Mouse (Mus musculus) MEL (cell line): Measurements from ENCODE around the gene Tbcd. TPM values are rescaled to one million over a fixed set of nuclear protein-coding genes. Genes with fewer than 3 reads are reported as not detected.

ENCODE experiments used
- DNase-seq: peaks from one replicate; pipeline ENCODE4 v3.0.0; 2011; ENCODE audit warnings: low read depth, low spot score
- H3K27ac ChIP-seq: 2 replicates; pipeline ENCODE4 v1.5.1; 2012; ENCODE audit warnings: low read depth, mild to moderate bottlenecking, control low read depth, low read length, moderate library complexity; ENCODE audit not compliant: control insufficient read depth
- H3K27me3 ChIP-seq, 2 experiments: fragments of 150-350 bp in 1 of 2; sonication (generic) in 1 of 2; 2 replicates each; pipeline ENCODE4 v1.6.1; 2012; ENCODE audit warnings: low read length in 2 of 2, mild to moderate bottlenecking in 2 of 2, improper control_type of control experiment in 1 of 2, moderate library complexity in 1 of 2; ENCODE audit not compliant: insufficient read depth in 2 of 2, control insufficient read depth in 1 of 2
- H3K36me3 ChIP-seq, 2 experiments: 2 replicates each; pipeline ENCODE4 v1.6.1; 2012 to 2014; ENCODE audit warnings: low read length in 2 of 2, improper control_type of control experiment in 1 of 2, inconsistent platforms in 1 of 2, mild to moderate bottlenecking in 1 of 2; ENCODE audit not compliant: insufficient read depth in 2 of 2, control insufficient read depth in 1 of 2
- H3K4me1 ChIP-seq, 2 experiments: fragments of 150-350 bp in 1 of 2; sonication (generic) in 1 of 2; 2 replicates each; pipeline ENCODE4 v1.6.1; 2012; ENCODE audit warnings: low read length in 2 of 2, improper control_type of control experiment in 1 of 2, mild to moderate bottlenecking in 1 of 2; ENCODE audit not compliant: insufficient read depth in 2 of 2, control insufficient read depth in 1 of 2
- H3K4me3 ChIP-seq, 2 experiments: fragments of 150-350 bp in 1 of 2; sonication (generic) in 1 of 2; 2 replicates each; pipeline ENCODE4 v1.5.1; 2012; ENCODE audit warnings: low read depth in 2 of 2, low read length in 2 of 2, mild to moderate bottlenecking in 2 of 2, moderate library complexity in 2 of 2, control low read depth in 1 of 2, improper control_type of control experiment in 1 of 2; ENCODE audit not compliant: control insufficient read depth in 1 of 2, insufficient read depth in 1 of 2
- H3K79me2 ChIP-seq: 2 replicates; pipeline ENCODE4 v1.6.1; 2012; ENCODE audit warnings: mild to moderate bottlenecking, low read length, moderate library complexity; ENCODE audit not compliant: control insufficient read depth, poor library complexity, insufficient read depth
- H3K9ac ChIP-seq: 2 replicates; pipeline ENCODE4 v1.6.1; 2012; ENCODE audit warnings: low read depth, mild to moderate bottlenecking, control low read depth, low read length, moderate library complexity; ENCODE audit not compliant: control insufficient read depth, poor library complexity, severe bottlenecking
- H3K9me3 ChIP-seq: fragments of 150-350 bp; sonication (generic); replicated peaks from 2 replicates; pipeline ENCODE4 v1.6.1; 2012; ENCODE audit warnings: mild to moderate bottlenecking, low read length, improper control_type of control experiment, moderate library complexity; ENCODE audit not compliant: insufficient read depth
- CHD1 ChIP-seq: IDR thresholded peaks from 2 replicates; pipeline ENCODE4 v1.6.1; 2012; ENCODE audit warnings: low read depth, mild to moderate bottlenecking, inconsistent platforms, low read length, improper control_type of control experiment
- EP300 ChIP-seq, 2 experiments: IDR thresholded peaks; 2 replicates each; pipeline ENCODE4 v1.6.1; 2011; ENCODE audit warnings: improper control_type of control experiment in 2 of 2, low read length in 2 of 2, low read depth in 1 of 2, mild to moderate bottlenecking in 1 of 2
- ETS1 ChIP-seq: IDR thresholded peaks from 2 replicates; pipeline ENCODE4 v1.6.1; 2012; ENCODE audit warnings: low read depth, mild to moderate bottlenecking, inconsistent platforms, low read length, improper control_type of control experiment, moderate library complexity
- GABPA ChIP-seq: IDR thresholded peaks from 2 replicates; pipeline ENCODE4 v1.6.1; 2012; ENCODE audit warnings: low read depth, mild to moderate bottlenecking, inconsistent platforms, low read length, improper control_type of control experiment, moderate library complexity
- MEF2A ChIP-seq: IDR thresholded peaks from 2 replicates; pipeline ENCODE4 v1.6.1; 2014; ENCODE audit warnings: low read depth, mild to moderate bottlenecking, inconsistent platforms, low read length, improper control_type of control experiment; ENCODE audit not compliant: poor library complexity, insufficient replicate concordance, severe bottlenecking; ENCODE audit errors: extremely low read depth
- MXI1 ChIP-seq: IDR thresholded peaks from 2 replicates; pipeline ENCODE4 v1.6.1; 2011; ENCODE audit warnings: mild to moderate bottlenecking, low read depth, low read length, improper control_type of control experiment
- MYC ChIP-seq: IDR thresholded peaks from 2 replicates; pipeline ENCODE4 v1.6.1; 2011; ENCODE audit warnings: low read depth, mild to moderate bottlenecking, low read length, improper control_type of control experiment, moderate library complexity
- NELFE ChIP-seq: IDR thresholded peaks from 2 replicates; pipeline ENCODE4 v1.6.1; 2011; ENCODE audit warnings: low read depth, low read length, improper control_type of control experiment
- NRF1 ChIP-seq: IDR thresholded peaks from 2 replicates; pipeline ENCODE4 v1.6.1; 2014; ENCODE audit warnings: low read depth, mild to moderate bottlenecking, inconsistent platforms, low read length, improper control_type of control experiment, moderate library complexity; ENCODE audit not compliant: poor library complexity, insufficient read depth, severe bottlenecking
- POLR2AphosphoS5 ChIP-seq: IDR thresholded peaks from 2 replicates; pipeline ENCODE4 v1.6.1; 2012; ENCODE audit warnings: low read depth, borderline replicate concordance, mild to moderate bottlenecking, inconsistent platforms, low read length, moderate library complexity, mixed read lengths
- SIN3A ChIP-seq: IDR thresholded peaks from 2 replicates; pipeline ENCODE4 v1.6.1; 2012; ENCODE audit warnings: low read length, improper control_type of control experiment, inconsistent platforms
- TAL1 ChIP-seq: IDR thresholded peaks from 2 replicates; pipeline ENCODE4 v1.6.1; 2012; ENCODE audit warnings: mild to moderate bottlenecking, inconsistent platforms, low read length, moderate library complexity, mixed read lengths
- TCF12 ChIP-seq: IDR thresholded peaks from 2 replicates; pipeline ENCODE4 v1.6.1; 2014; ENCODE audit warnings: low read depth, mild to moderate bottlenecking, inconsistent platforms, low read length, improper control_type of control experiment, moderate library complexity
- UBTF ChIP-seq: IDR thresholded peaks from 2 replicates; pipeline ENCODE4 v1.6.1; 2012; ENCODE audit warnings: low read depth, mild to moderate bottlenecking, inconsistent platforms, low read length, improper control_type of control experiment, moderate library complexity, borderline replicate concordance; ENCODE audit not compliant: insufficient read depth
- USF1 ChIP-seq: IDR thresholded peaks from 2 replicates; pipeline ENCODE4 v1.6.1; 2014; ENCODE audit warnings: low read depth, mild to moderate bottlenecking, inconsistent platforms, low read length, improper control_type of control experiment, moderate library complexity
- ZKSCAN1 ChIP-seq: IDR thresholded peaks from 2 replicates; pipeline ENCODE4 v1.6.1; 2012; ENCODE audit warnings: low read depth, mild to moderate bottlenecking, inconsistent platforms, low read length, improper control_type of control experiment, moderate library complexity
- polyA plus RNA-seq, 2 experiments: library from polyadenylated mRNA; stranded (reverse) in 1 of 2; unstranded in 1 of 2; fragments of >175 nt in 1 of 2; fragments of >200 nt in 1 of 2; gene quantifications; 2 replicates each; pipeline versions ENCODE4 v1.2.1 to v1.2.4; 2012; ENCODE audit warnings: low replicate concordance in 2 of 2, low read depth in 1 of 2; ENCODE audit not compliant: insufficient read length in 2 of 2, insufficient read depth in 1 of 2, missing spikeins in 1 of 2
- total RNA-seq: library from RNA; depleted of rRNA; stranded (reverse); fragments of 300-350 nt; gene quantifications from 2 replicates; pipeline ENCODE4 v1.2.3, GENCODE M21; 2012

Gene Tbcd
- total and polyA plus RNA-seq, 3 experiments: 50.0 to 65.3 TPM; not detected in 1

DNA sequence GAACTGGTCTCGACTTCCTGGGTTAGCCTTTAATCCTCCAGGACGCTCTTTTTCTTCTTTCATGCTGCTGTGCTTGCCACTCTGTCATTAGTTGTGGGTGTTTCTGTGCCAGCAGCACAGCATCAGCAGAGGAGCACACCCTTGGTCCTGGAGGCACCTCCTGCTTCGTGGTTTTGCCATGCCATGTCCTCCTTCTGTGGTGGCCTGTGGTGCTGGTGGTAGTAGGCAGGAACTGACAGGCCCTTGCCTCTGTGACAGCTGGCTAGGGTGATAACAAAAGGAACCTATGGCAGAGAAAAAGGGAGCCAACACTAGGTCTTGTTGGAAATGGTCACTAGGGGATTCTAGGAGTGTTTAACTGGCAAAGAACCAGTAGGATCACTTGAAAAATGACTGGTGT lies 78.0 kb downstream of the Tbcd start:
- TF ChIP-seq TAL1 (peak; percentile 34), EP300 (IDR thresholded peaks at IDR 0.05; ENCODE audit: low read depth in 1 of 2, low read length in 2 of 2) (no peak), USF1 (no peak), ZKSCAN1 (no peak)
- TF ChIP-seq, all 39 proteins: peak for 1
- Histone ChIP-seq H3K27ac (no peak overlapping the region), H3K4me1 (peaks cover 0 to 2% of the 10 kb centered on the region in 2 experiments; a peak in 1 of 4 replicates), H3K27me3 (no peaks in the 10 kb centered on the region), H3K36me3 (no peaks in the 10 kb centered on the region; a peak in 2 of 4 replicates), H3K79me2 (no peaks in the 10 kb centered on the region), H3K4me3 (no peak overlapping the region), H3K9me3 (no peaks in the 10 kb centered on the region), H3K9ac (no peak overlapping the region)
- peak; percentile 25 for DNase-seq

GRCm38 (mm10) chr11:121536528-121536927 lies 84.8 kb downstream of the Tbcd start:
- Histone ChIP-seq H3K79me2 (no peaks in the 10 kb centered on the region), H3K27me3 (no peaks in the 10 kb centered on the region), H3K4me3 (no peak overlapping the region), H3K9ac (no peak overlapping the region), H3K9me3 (no peaks in the 10 kb centered on the region), H3K36me3 (no peaks in the 10 kb centered on the region; a peak in 2 of 4 replicates), H3K27ac (no peak overlapping the region), H3K4me1 (no peaks in the 10 kb centered on the region)
- no peak for DNase-seq
- TF ChIP-seq NRF1 (no peak), CHD1 (no peak), MEF2A (no peak), GABPA (no peak), POLR2AphosphoS5 (no peak), MYC (no peak), SIN3A (no peak), UBTF (no peak), MXI1 (no peak), ETS1 (no peak), NELFE (no peak), TCF12 (no peak)
